ENCODE assay signal across 8 mouse cellular contexts in genomic region chr3:37421179-37421578, GRCm38 (mm10). TPM values are rescaled to one million over a fixed set of nuclear protein-coding genes. Genes with fewer than 3 reads are reported as not detected.
DNase-seq lines count a peak whose midpoint lies in the region; ATAC-seq and TF ChIP-seq lines count a peak whose summit lies in the region.

No protein-coding gene starts in this region.

- H3K36me3 ChIP-seq in liver, adult 2 months (ENCODE audit: control insufficient read depth, insufficient read depth, low read length) = peaks cover 7% of the 10 kb centered on the region
- peaks cover 3% of the 10 kb centered on the region; the same call in 1 of the 2 replicates for H3K36me3 ChIP-seq in hindbrain, embryonic 16.5 days (ENCODE audit: control insufficient read depth, insufficient read depth, low read length)
- peaks cover 12% of the 10 kb centered on the region for H3K36me3 ChIP-seq in neural tube, embryonic 13.5 days

- TF ChIP-seq CTCF in liver, adult 2 months (IDR thresholded peaks at IDR 0.05; ENCODE audit: low read depth, low read length) = no peak

- H3K79me2 ChIP-seq in liver, adult 2 months (ENCODE audit: control insufficient read depth, insufficient read depth, low read length) = no peaks in the 10 kb centered on the region; the same call in 1 of the 2 replicates

- TF ChIP-seq POLR2A in liver, adult 2 months (IDR thresholded peaks at IDR 0.05; ENCODE audit: extremely low read depth, insufficient read depth, low read length) = no peak

- H3K27me3 ChIP-seq in liver, adult 2 months (ENCODE audit: control insufficient read depth, insufficient read depth, low read length) = no peaks in the 10 kb centered on the region
- H3K27me3 ChIP-seq in hindbrain, embryonic 16.5 days (replicated peaks; ENCODE audit: control insufficient read depth, insufficient read depth, low read length) = no peaks in the 10 kb centered on the region
- no peaks in the 10 kb centered on the region for H3K27me3 ChIP-seq in neural tube, embryonic 13.5 days

- H3K9me3 ChIP-seq in hindbrain, embryonic 16.5 days (ENCODE audit: control insufficient read depth, low read length) = no peaks in the 10 kb centered on the region
- no peaks in the 10 kb centered on the region for H3K9me3 ChIP-seq in neural tube, embryonic 13.5 days

- peak overlapping the region; percentile 97 for H3K4me2 ChIP-seq in hindbrain, embryonic 16.5 days (ENCODE audit: low read length)
- peak overlapping the region; percentile 98 for H3K4me2 ChIP-seq in neural tube, embryonic 13.5 days

- peaks cover 2% of the 10 kb centered on the region; the same call in 1 of the 2 replicates for H3K4me1 ChIP-seq in liver, adult 2 months (ENCODE audit: control insufficient read depth, insufficient read depth, low read length)
- H3K4me1 ChIP-seq in brown adipose tissue, adult 24 weeks (ENCODE audit: control insufficient read depth, insufficient read depth, insufficient read length, low read length) = peaks cover 2% of the 10 kb centered on the region; the same call in 1 of the 2 replicates
- H3K4me1 ChIP-seq in hindbrain, embryonic 16.5 days (ENCODE audit: control insufficient read depth, insufficient read depth, low read depth, low read length) = peaks cover 13% of the 10 kb centered on the region
- H3K4me1 ChIP-seq in neural tube, embryonic 13.5 days (replicated peaks) = peaks cover 24% of the 10 kb centered on the region

- no peak overlapping the region for H3K4me3 ChIP-seq in liver, adult 2 months (ENCODE audit: insufficient read depth, low read depth, low read length)
- H3K4me3 ChIP-seq in brown adipose tissue, adult 24 weeks (ENCODE audit: insufficient read depth, low read depth, low read length) = peak overlapping the region; percentile 95
- peak overlapping the region; percentile 97 for H3K4me3 ChIP-seq in hindbrain, embryonic 16.5 days (ENCODE audit: low read length)
- peak overlapping the region; percentile 76 for H3K4me3 ChIP-seq in neural tube, embryonic 13.5 days

- WGBS in liver, adult 2 months = 17% methylated on average over 3 of the region's 3 CpGs
- WGBS in hindbrain, embryonic 16.5 days = 6% methylated on average over 3 of the region's 3 CpGs
- WGBS in neural tube, embryonic 13.5 days = 14% methylated on average over 3 of the region's 3 CpGs

- no peak overlapping the region for H3K27ac ChIP-seq in liver, adult 2 months (replicated peaks; ENCODE audit: insufficient read depth, low read depth, low read length)
- H3K27ac ChIP-seq in brown adipose tissue, adult 24 weeks (replicated peaks; ENCODE audit: low read depth, low read length) = no peak overlapping the region
- no peak overlapping the region for H3K27ac ChIP-seq in hindbrain, embryonic 16.5 days (ENCODE audit: low read depth, low read length)
- H3K27ac ChIP-seq in neural tube, embryonic 13.5 days (replicated peaks) = no peak overlapping the region

- no peak for ATAC-seq in hindbrain, embryonic 16.5 days
- no peak for ATAC-seq in neural tube, embryonic 13.5 days (ENCODE audit: low read depth)

- H3K9ac ChIP-seq in liver, adult 2 months (ENCODE audit: low read depth, low read length) = peak overlapping the region; percentile 17; the same call in 1 of the 2 replicates
- H3K9ac ChIP-seq in hindbrain, embryonic 16.5 days (ENCODE audit: low read depth, low read length) = peak overlapping the region; percentile 79
- peak overlapping the region; percentile 79 for H3K9ac ChIP-seq in neural tube, embryonic 13.5 days

- no peak for DNase-seq in liver, adult 2 months (ENCODE audit: extremely low read depth, low read depth, low spot score)
- DNase-seq in liver = no peak
- no peak for DNase-seq in ovary, postnatal 10 days (ENCODE audit: low spot score)
- DNase-seq in spleen, postnatal 4 days (ENCODE audit: low spot score in 2 of 2) = no peak
- no peak for DNase-seq in cerebellum, postnatal 4 days (ENCODE audit: low spot score in 2 of 2)

RNA-seq across cellular contexts. Expression of gene Nudt6, which starts 1.2 kb away (rescaled TPM):
- 8.0 and 11.3 TPM in 2 replicates for total RNA-seq in liver, adult 2 months (2014; rRNA removed)
- 28.4 and 32.4 TPM in 2 replicates for polyA plus RNA-seq in liver, adult 2 months (2012; rRNA removed)
- 34.1 and 34.6 TPM in 2 replicates for polyA plus RNA-seq in brown adipose tissue, adult 24 weeks (2012; ENCODE audit: insufficient read depth, insufficient read length, missing spikeins)
- polyA plus RNA-seq in hindbrain, embryonic 16.5 days (2015; fragmentation: Nextera tagmentation; extraction: Ambion mirVana) = 6.9 and 7.8 TPM in 2 replicates
- 6.4 and 8.9 TPM in 2 replicates for polyA plus RNA-seq in neural tube, embryonic 13.5 days (2015; fragmentation: Nextera tagmentation; extraction: Ambion mirVana)

RNA-seq across cellular contexts. Expression of gene Spata5, which starts 1.5 kb away (rescaled TPM):
- total RNA-seq in liver, adult 2 months (2014; rRNA removed) = 7.2 and 8.7 TPM in 2 replicates
- 1.1 and 1.3 TPM in 2 replicates for polyA plus RNA-seq in liver, adult 2 months (2012; rRNA removed)
- 6.0 and 6.9 TPM in 2 replicates for polyA plus RNA-seq in brown adipose tissue, adult 24 weeks (2012; ENCODE audit: insufficient read depth, insufficient read length, missing spikeins)
- 27.5 and 29.5 TPM in 2 replicates for polyA plus RNA-seq in hindbrain, embryonic 16.5 days (2015; fragmentation: Nextera tagmentation; extraction: Ambion mirVana)
- polyA plus RNA-seq in neural tube, embryonic 13.5 days (2015; fragmentation: Nextera tagmentation; extraction: Ambion mirVana) = 32.6 and 35.7 TPM in 2 replicates

Comparison
In these comparisons a context has a peak if more than half of its experiments do, and no peak if none do; other contexts are left out.
1. H3K9ac ChIP-seq: peak in every context shown above with its lines; median percentile 79 in hindbrain, embryonic 16.5 days; 79 in neural tube, embryonic 13.5 days; 17 in liver, adult 2 months.